Mouse (Mus musculus): ENCODE results near the gene Fank1.

DNA sequence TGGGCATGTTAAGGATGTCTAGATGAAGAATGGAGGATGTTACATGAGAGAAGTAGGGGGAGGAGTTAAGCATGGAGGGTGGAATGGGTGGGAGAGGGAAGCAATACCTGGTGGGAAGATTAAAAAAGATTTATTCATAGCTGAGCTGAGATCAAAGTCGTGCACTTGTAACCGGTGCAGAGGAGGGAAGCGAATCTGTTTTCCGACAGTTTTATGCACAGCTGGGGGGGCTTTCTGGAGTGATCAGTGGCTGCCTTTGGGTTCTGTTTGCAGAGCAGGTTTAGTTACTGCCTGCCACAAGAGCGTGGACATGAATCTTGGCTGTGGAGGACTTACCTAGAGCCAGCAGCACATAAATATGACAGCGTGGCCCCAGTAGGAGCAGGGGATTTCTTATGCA lies 65.4 kb downstream of the Fank1 start:
- TF ChIP-seq POLR2A (IDR thresholded peaks at IDR 0.05; ENCODE audit: borderline replicate concordance, control insufficient read depth, low read depth, low read length) (no peak), CTCF (IDR thresholded peaks at IDR 0.05; ENCODE audit: control insufficient read depth, insufficient read depth, low read length) (no peak)

Measured in bone marrow, adult 2 months (tissue).